Mouse (Mus musculus) intestine, postnatal 0 days (tissue): ENCODE results near the gene Prex1. TPM values are rescaled to one million over a fixed set of nuclear protein-coding genes. Genes with fewer than 3 reads are reported as not detected.

Source experiments
- ATAC-seq: fragments of 200-750 bp; cut with Nextera tagmentation; 2 replicates; pipeline ENCODE4 v1.8.0; 2017; ENCODE audit warnings: mild to moderate bottlenecking, moderate TSS enrichment, moderate library complexity
- H3K27ac ChIP-seq: fragments of 300-500 bp; sonication (generic); 2 replicates; pipeline ENCODE4 v1.5.1; 2014; ENCODE audit warnings: mild to moderate bottlenecking, low read depth, low read length, moderate library complexity
- H3K27me3 ChIP-seq: fragments of 300-500 bp; sonication (generic); replicated peaks from 2 replicates; pipeline ENCODE4 v1.6.1; 2014; ENCODE audit warnings: low read length, mixed read lengths; ENCODE audit not compliant: control insufficient read depth, insufficient read depth
- H3K36me3 ChIP-seq: fragments of 300-500 bp; sonication (generic); 2 replicates; pipeline ENCODE4 v1.6.1; 2014; ENCODE audit warnings: mild to moderate bottlenecking, moderate library complexity; ENCODE audit not compliant: control insufficient read depth, insufficient read depth
- H3K4me1 ChIP-seq: fragments of 300-500 bp; sonication (generic); replicated peaks from 2 replicates; pipeline ENCODE4 v1.6.1; 2014; ENCODE audit warnings: antibody characterized with exemption, low read length, mixed read lengths; ENCODE audit not compliant: control insufficient read depth, insufficient read depth
- H3K4me2 ChIP-seq: fragments of 300-500 bp; sonication (generic); replicated peaks from 2 replicates; pipeline ENCODE4 v1.6.1; 2014; ENCODE audit warnings: low read depth, mild to moderate bottlenecking, moderate library complexity
- H3K4me3 ChIP-seq: fragments of 300-500 bp; sonication (generic); 2 replicates; pipeline ENCODE4 v1.5.1; 2014; ENCODE audit warnings: low read depth, low read length
- H3K9ac ChIP-seq: fragments of 300-500 bp; sonication (generic); 2 replicates; pipeline ENCODE4 v1.6.1; 2014; ENCODE audit warnings: mild to moderate bottlenecking, low read depth, low read length
- H3K9me3 ChIP-seq: fragments of 300-500 bp; sonication (generic); 2 replicates; pipeline ENCODE4 v1.6.1; 2016; ENCODE audit warnings: mixed run types; ENCODE audit not compliant: control insufficient read depth
- CTCF ChIP-seq: sonication (generic); IDR thresholded peaks from 2 replicates; pipeline ENCODE4 v1.5.1; 2016; ENCODE audit warnings: low read depth, mild to moderate bottlenecking, control low read depth, antibody characterized with exemption, moderate library complexity
- WGBS: fragments of 180-500 bp; shearing (Covaris S2); extraction: QIAGEN DNeasy Blood & Tissue Kit; methylation state at CpG from one replicate; pipeline ENCODE4 v1.1.7; 2014; 5-methylcytosine and 5-hydroxymethylcytosine counted together
- polyA plus RNA-seq: library from polyadenylated mRNA; unstranded; fragments of >200 nt; fragmentation: Nextera tagmentation; extraction: Ambion mirVana; gene quantifications from 2 replicates; pipeline ENCODE4 v1.2.1, GENCODE M21; 2015

Gene Prex1
- polyA plus RNA-seq, 1 experiment from 2014 or later, result 4.0 TPM

GRCm38 (mm10) chr2:166699552-166699951, 14.1 kb downstream of the Prex1 start:
- WGBS, result 95% methylated on average over 5 of the region's 5 CpGs
- H3K27me3 ChIP-seq, result no peaks in the 10 kb centered on the region
- ATAC-seq, result no peak
- H3K27ac ChIP-seq, result no peak overlapping the region
- no peaks in the 10 kb centered on the region for H3K36me3 ChIP-seq
- no peak overlapping the region for H3K4me2 ChIP-seq
- H3K9me3 ChIP-seq, result no peaks in the 10 kb centered on the region
- TF ChIP-seq CTCF, result no peak
- no peaks in the 10 kb centered on the region for H3K4me1 ChIP-seq
- H3K4me3 ChIP-seq, result no peak overlapping the region
- no peak overlapping the region for H3K9ac ChIP-seq

GRCm38 (mm10) chr2:166694616-166695015, 19.0 kb downstream of the Prex1 start:
- H3K9ac ChIP-seq, result no peak overlapping the region
- no peak overlapping the region for H3K4me2 ChIP-seq
- H3K27me3 ChIP-seq, result no peaks in the 10 kb centered on the region
- WGBS, result 95% methylated on average over 2 of the region's 2 CpGs
- no peaks in the 10 kb centered on the region for H3K36me3 ChIP-seq
- no peaks in the 10 kb centered on the region for H3K9me3 ChIP-seq
- no peak for ATAC-seq
- TF ChIP-seq CTCF, result no peak
- no peak overlapping the region for H3K4me3 ChIP-seq
- no peaks in the 10 kb centered on the region for H3K4me1 ChIP-seq
- H3K27ac ChIP-seq, result no peak overlapping the region

- no peak overlapping the region for H3K27ac ChIP-seq
- no peaks in the 10 kb centered on the region for H3K9me3 ChIP-seq
- no peaks in the 10 kb centered on the region for H3K27me3 ChIP-seq
- 76% methylated on average over 4 of the region's 4 CpGs for WGBS
- H3K9ac ChIP-seq, result no peak overlapping the region
- H3K4me3 ChIP-seq, result no peak overlapping the region
- TF ChIP-seq CTCF, result no peak
- no peaks in the 10 kb centered on the region for H3K4me1 ChIP-seq
- no peak overlapping the region for H3K4me2 ChIP-seq
- no peaks in the 10 kb centered on the region for H3K36me3 ChIP-seq
- ATAC-seq, result no peak
These were observed 20.2 kb downstream of the Prex1 start for GRCm38 (mm10) chr2:166693394-166693793.

GRCm38 (mm10) chr2:166691602-166692509, 21.8 kb downstream of the Prex1 start:
- H3K36me3 ChIP-seq, result no peaks in the 10 kb centered on the region
- TF ChIP-seq CTCF, result no peak
- no peak for ATAC-seq
- 76% methylated on average over 23 of the region's 23 CpGs for WGBS
- no peak overlapping the region for H3K9ac ChIP-seq
- no peaks in the 10 kb centered on the region for H3K27me3 ChIP-seq
- H3K4me2 ChIP-seq, result no peak overlapping the region
- H3K4me1 ChIP-seq, result no peaks in the 10 kb centered on the region
- no peaks in the 10 kb centered on the region for H3K9me3 ChIP-seq
- no peak overlapping the region for H3K27ac ChIP-seq
- no peak overlapping the region for H3K4me3 ChIP-seq

DNA sequence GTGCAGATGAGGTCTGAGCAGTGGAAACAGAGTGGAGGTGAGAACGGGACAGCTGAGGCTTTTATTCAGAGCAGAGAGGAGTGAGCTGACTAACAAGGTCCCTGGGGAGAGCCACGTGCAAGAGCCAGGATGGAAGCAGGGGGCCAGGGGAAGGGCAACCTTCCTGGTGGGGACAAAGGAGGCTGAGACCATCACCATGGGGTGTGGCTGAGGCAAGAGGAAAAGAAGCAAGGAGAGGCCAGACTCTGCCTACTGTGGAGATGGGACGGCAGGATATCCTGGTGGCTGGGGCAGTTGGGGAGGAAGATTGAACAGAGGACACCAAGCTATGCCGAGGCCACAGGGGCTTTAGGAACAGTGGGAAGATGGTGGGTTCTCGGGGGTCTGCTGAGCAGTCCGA, 26.7 kb downstream of the Prex1 start:
- no peak overlapping the region for H3K27ac ChIP-seq
- ATAC-seq, result no peak
- 32% methylated on average over 6 of the region's 6 CpGs for WGBS

DNA sequence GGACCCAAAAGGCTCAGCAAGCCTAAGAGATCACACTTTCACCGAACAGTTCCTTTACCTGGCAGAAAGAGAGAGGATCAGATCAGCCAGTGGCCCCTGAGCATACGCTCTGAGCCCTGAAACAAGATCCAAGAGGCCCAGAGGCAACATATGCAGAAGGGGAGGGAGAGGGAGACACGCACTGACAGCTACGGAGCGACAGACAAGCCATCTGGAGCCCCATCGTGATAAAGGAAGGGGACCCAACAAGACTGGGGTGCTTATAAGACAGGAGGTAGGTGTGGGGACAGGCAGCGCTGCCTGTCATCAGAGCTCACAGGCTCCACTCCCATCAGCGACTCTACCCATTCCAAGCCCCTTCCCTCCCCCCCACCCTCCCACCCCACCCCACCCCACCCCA, 27.8 kb downstream of the Prex1 start:
- Histone ChIP-seq H3K27me3 (no peaks in the 10 kb centered on the region), H3K4me3 (no peak overlapping the region), H3K4me1 (no peaks in the 10 kb centered on the region), H3K9ac (no peak overlapping the region), H3K4me2 (no peak overlapping the region), H3K9me3 (no peaks in the 10 kb centered on the region), H3K27ac (no peak overlapping the region), H3K36me3 (no peaks in the 10 kb centered on the region)
- 76% methylated on average over 8 of the region's 8 CpGs for WGBS
- no peak for ATAC-seq
- TF ChIP-seq CTCF, result no peak

More for the DNA sequence above, 26.7 kb downstream of the Prex1 start:
- Histone ChIP-seq H3K36me3 (no peaks in the 10 kb centered on the region), H3K4me2 (no peak overlapping the region), H3K27me3 (no peaks in the 10 kb centered on the region), H3K4me3 (no peak overlapping the region), H3K9ac (no peak overlapping the region), H3K4me1 (no peaks in the 10 kb centered on the region), H3K9me3 (no peaks in the 10 kb centered on the region)
- TF ChIP-seq CTCF, result no peak
